Mouse (Mus musculus) limb, embryonic 14.5 days (tissue): ENCODE measurements around the gene Cst9. TPM values are rescaled to one million over a fixed set of nuclear protein-coding genes. Genes with fewer than 3 reads are reported as not detected.

Source experiments
- ATAC-seq: fragments of 200-750 bp; cut with Nextera tagmentation; 2 replicates; pipeline ENCODE4 v1.8.0; 2017; ENCODE audit warnings: low read depth, moderate number of reproducible peaks, moderate TSS enrichment; ENCODE audit not compliant: low FRiP score
- DNase-seq: peaks from one replicate; pipeline ENCODE4 v3.0.0-alpha.2; 2015; ENCODE audit warnings: low spot score
- H3K27ac ChIP-seq: fragments of 300-500 bp; sonication (generic); replicated peaks from 2 replicates; pipeline ENCODE4 v1.5.1; 2014; ENCODE audit warnings: low read depth, mild to moderate bottlenecking, low read length, moderate library complexity, mixed read lengths
- H3K27me3 ChIP-seq: fragments of 300-500 bp; sonication (generic); 2 replicates; pipeline ENCODE4 v1.6.1; 2014; ENCODE audit warnings: low read length, mixed read lengths; ENCODE audit not compliant: control insufficient read depth, insufficient read depth
- H3K36me3 ChIP-seq: fragments of 300-500 bp; sonication (generic); 2 replicates; pipeline ENCODE4 v1.6.1; 2014; ENCODE audit warnings: mild to moderate bottlenecking, low read length, moderate library complexity, mixed read lengths; ENCODE audit not compliant: control insufficient read depth, insufficient read depth
- H3K4me1 ChIP-seq: fragments of 300-500 bp; sonication (generic); 2 replicates; pipeline ENCODE4 v1.6.1; 2014; ENCODE audit warnings: antibody characterized with exemption, low read length, mixed read lengths; ENCODE audit not compliant: control insufficient read depth, insufficient read depth
- H3K4me2 ChIP-seq: fragments of 300-500 bp; sonication (generic); replicated peaks from 2 replicates; pipeline ENCODE4 v1.6.1; 2014; ENCODE audit warnings: low read depth, mild to moderate bottlenecking, low read length, moderate library complexity; ENCODE audit not compliant: severe bottlenecking
- H3K4me3 ChIP-seq: fragments of 300-500 bp; sonication (generic); replicated peaks from 2 replicates; pipeline ENCODE4 v1.5.1; 2014; ENCODE audit warnings: low read length
- H3K9ac ChIP-seq: fragments of 300-500 bp; sonication (generic); 2 replicates; pipeline ENCODE4 v1.6.1; 2014; ENCODE audit warnings: mild to moderate bottlenecking, low read depth, low read length, moderate library complexity; ENCODE audit not compliant: severe bottlenecking
- H3K9me3 ChIP-seq: fragments of 300-500 bp; sonication (generic); 2 replicates; pipeline ENCODE4 v1.6.1; 2016; ENCODE audit warnings: low read length; ENCODE audit not compliant: control insufficient read depth
- POLR2A ChIP-seq: fragments of 200-500 bp; IDR thresholded peaks from 2 replicates; pipeline ENCODE4 v1.8.0; 2012; ENCODE audit warnings: inconsistent platforms, mild to moderate bottlenecking, moderate library complexity, borderline replicate concordance; ENCODE audit not compliant: insufficient read depth, insufficient read length; ENCODE audit errors: extremely low read depth
- WGBS: fragments of 180-500 bp; shearing (Covaris S2); extraction: QIAGEN DNeasy Blood & Tissue Kit; methylation state at CpG from one replicate; pipeline ENCODE4 v1.1.7; 2014; 5-methylcytosine and 5-hydroxymethylcytosine counted together
- polyA plus RNA-seq, 2 experiments: library from polyadenylated mRNA; depleted of rRNA in 1 of 2; stranded (reverse) in 1 of 2; unstranded in 1 of 2; fragments of >200 nt; fragmentation: Nextera tagmentation in 1 of 2; extraction: Ambion mirVana in 1 of 2; gene quantifications; 2 replicates each; pipeline versions ENCODE4 v1.2.1 to v1.2.3; 2012 to 2014

Cst9 gene
- polyA plus RNA-seq, 2 experiments, result not detected

DNA sequence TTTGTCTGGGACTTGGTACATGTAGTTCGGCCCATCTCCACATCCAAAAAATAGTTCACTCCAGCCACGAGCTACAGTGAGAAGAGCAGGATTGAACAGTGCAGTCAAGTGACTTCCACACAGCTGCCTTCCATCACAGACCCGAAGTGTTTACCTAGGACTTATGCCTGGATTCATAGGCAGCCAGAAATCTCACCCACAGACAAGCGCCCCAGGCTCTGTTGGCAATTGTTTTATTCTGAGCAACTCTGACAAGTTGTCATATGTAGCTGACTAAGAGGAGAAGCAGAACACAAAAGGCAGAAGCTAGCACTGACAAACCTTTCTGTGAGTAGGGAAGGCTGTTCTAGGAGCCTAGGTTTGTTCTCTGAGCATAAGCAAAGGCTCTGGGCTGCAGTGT lies 37.9 kb downstream of the Cst9 start:
- Histone ChIP-seq H3K4me2 (peak overlapping the region; percentile 89; the same call in 1 of the 2 replicates), H3K36me3 (peaks cover 16% of the 10 kb centered on the region), H3K4me3 (no peak overlapping the region), H3K4me1 (peaks cover 24% of the 10 kb centered on the region), H3K9me3 (no peaks in the 10 kb centered on the region), H3K27me3 (no peaks in the 10 kb centered on the region), H3K9ac (no peak overlapping the region), H3K27ac (no peak overlapping the region)
- no peak for DNase-seq
- TF ChIP-seq POLR2A, result no peak
- no peak for ATAC-seq
- 79% methylated on average over 4 of the region's 4 CpGs for WGBS

GRCm38 (mm10) chr2:148874224-148874616 lies 39.3 kb downstream of the Cst9 start:
- Histone ChIP-seq H3K27ac (no peak overlapping the region), H3K9me3 (no peaks in the 10 kb centered on the region), H3K4me2 (peak overlapping the region; percentile 89), H3K9ac (peak overlapping the region; percentile 69), H3K27me3 (no peaks in the 10 kb centered on the region), H3K36me3 (peaks cover 16% of the 10 kb centered on the region), H3K4me3 (peak overlapping the region; percentile 73), H3K4me1 (peaks cover 24% of the 10 kb centered on the region)
- TF ChIP-seq POLR2A, result no peak
- no peak for DNase-seq
- ATAC-seq, result no peak
- 33% methylated on average over 3 of the region's 3 CpGs for WGBS

GRCm38 (mm10) chr2:148874617-148875334 lies 39.8 kb downstream of the Cst9 start:
- H3K4me3 ChIP-seq, result peak overlapping the region; percentile 73
- ATAC-seq (peak; percentile 64), DNase-seq (peak; percentile 35)
- H3K9me3 ChIP-seq, result no peaks in the 10 kb centered on the region
- H3K9ac ChIP-seq, result peak overlapping the region; percentile 69
- H3K36me3 ChIP-seq, result peaks cover 16% of the 10 kb centered on the region
- peak overlapping the region; percentile 89 for H3K4me2 ChIP-seq
- H3K27ac ChIP-seq, result peak overlapping the region; percentile 88
- H3K4me1 ChIP-seq, result peaks cover 24% of the 10 kb centered on the region
- WGBS, result under 1% methylated on average over 34 of the region's 34 CpGs
- no peaks in the 10 kb centered on the region for H3K27me3 ChIP-seq
- no peak for TF ChIP-seq POLR2A

DNA sequence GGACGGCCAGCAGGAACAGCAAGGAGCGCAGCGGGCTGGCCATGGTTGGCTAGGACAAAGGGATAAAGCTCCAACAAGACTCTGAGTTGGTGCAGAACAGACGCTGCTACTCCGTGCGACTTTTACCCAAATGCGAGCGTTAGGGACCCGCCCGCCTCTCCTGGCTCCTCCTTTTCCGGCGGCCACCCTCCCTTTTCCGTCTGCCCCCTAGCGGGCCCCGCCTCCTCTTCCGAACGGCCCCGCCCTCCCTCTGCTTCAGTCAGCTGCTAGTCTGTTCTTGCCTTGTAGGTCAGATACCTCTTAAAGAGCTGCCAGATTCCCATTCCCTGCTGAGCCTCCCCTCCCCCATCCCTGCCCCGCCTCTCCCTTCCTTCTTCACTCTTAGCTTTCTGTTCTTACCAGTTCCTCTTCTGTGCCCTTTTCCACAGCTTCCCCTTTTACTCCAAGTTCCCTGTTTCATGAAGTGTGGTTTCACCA lies 40.4 kb downstream of the Cst9 start, which contains the start of gene Cst3:
Cst3 (minus strand) TSS at position 358 of the 477 bp plus-strand sequence.
- Histone ChIP-seq H3K4me2 (peak within 1 kb of the TSS; percentile 89), H3K9ac (peak within 1 kb of the TSS; percentile 69), H3K27me3 (no peaks in the 10 kb centered on the region), H3K4me1 (peaks cover 24% of the 10 kb centered on the region), H3K27ac (peak within 1 kb of the TSS; percentile 88), H3K9me3 (no peaks in the 10 kb centered on the region), H3K36me3 (peaks cover 16% of the 10 kb centered on the region), H3K4me3 (peak within 1 kb of the TSS; percentile 73)
- ATAC-seq (peak; percentile 98), DNase-seq (peak; percentile 89)
- under 1% methylated on average over 15 of the region's 19 CpGs for WGBS
- peak; percentile 52; the same call in 1 of the 2 replicates for TF ChIP-seq POLR2A

DNA sequence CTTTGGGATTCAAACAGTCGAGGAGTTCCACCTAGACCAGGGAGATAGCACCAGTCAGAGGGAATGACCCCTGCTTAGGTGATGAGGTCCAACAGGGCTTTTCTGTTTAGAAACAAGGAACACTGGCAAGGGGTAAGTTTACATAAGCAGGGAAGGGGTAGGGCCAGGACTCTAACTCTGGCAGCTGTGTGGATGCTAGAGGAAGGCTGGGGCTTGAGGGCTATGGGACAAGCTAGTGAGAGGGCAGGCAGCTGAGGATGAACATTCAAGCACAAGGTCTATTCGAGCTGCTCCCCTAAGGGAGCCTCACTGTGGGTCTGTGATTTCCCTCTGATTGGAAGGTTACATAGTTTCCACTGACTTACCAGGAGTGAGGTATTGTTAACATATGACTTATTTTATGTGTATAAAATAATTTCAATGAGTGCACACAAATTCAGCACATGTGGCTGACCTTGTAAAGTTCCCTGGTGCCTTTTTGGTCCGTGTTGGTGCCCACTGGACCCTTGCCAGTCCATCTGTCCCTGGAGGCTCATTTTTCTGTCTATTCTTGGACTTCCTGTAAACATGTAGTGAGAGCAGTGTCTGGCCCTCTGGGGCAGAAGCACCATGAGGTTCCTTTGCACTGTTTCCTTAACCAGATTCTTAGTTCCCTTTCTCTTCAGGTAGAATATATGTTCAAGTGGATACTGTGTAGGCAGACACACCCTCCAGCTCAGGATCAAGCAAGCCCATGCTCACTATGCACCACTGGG lies 42.2 kb downstream of the Cst9 start:
- Histone ChIP-seq H3K9me3 (no peaks in the 10 kb centered on the region), H3K4me3 (no peak overlapping the region), H3K4me1 (peaks cover 24% of the 10 kb centered on the region), H3K36me3 (peaks cover 2% of the 10 kb centered on the region; the same call in 1 of the 2 replicates), H3K4me2 (no peak overlapping the region), H3K9ac (no peak overlapping the region), H3K27ac (no peak overlapping the region), H3K27me3 (no peaks in the 10 kb centered on the region)
- TF ChIP-seq POLR2A, result no peak
- ATAC-seq, result no peak
- no peak for DNase-seq
- 36% methylated on average over 3 of the region's 3 CpGs for WGBS
